Mouse (Mus musculus) embryonic fibroblast, embryonic 13.5 days (primary cell): Measurements from ENCODE around the gene Larp6. TPM values are rescaled to one million over a fixed set of nuclear protein-coding genes. Genes with fewer than 3 reads are reported as not detected.

Experiments
- H3K27ac ChIP-seq: 2 replicates; pipeline ENCODE4 v1.5.1; 2012; ENCODE audit warnings: low read length, control low read depth, inconsistent platforms; ENCODE audit not compliant: insufficient read depth
- H3K4me1 ChIP-seq: 2 replicates; pipeline ENCODE4 v1.6.1; 2011; ENCODE audit warnings: low read length; ENCODE audit not compliant: control insufficient read depth, insufficient read depth
- H3K4me3 ChIP-seq: 2 replicates; pipeline ENCODE4 v1.5.1; 2011; ENCODE audit warnings: mild to moderate bottlenecking, control low read depth, low read length; ENCODE audit not compliant: insufficient read depth
- CTCF ChIP-seq: IDR thresholded peaks from 2 replicates; pipeline ENCODE4 v1.5.1; 2011; ENCODE audit warnings: mild to moderate bottlenecking, control low read depth, low read length, moderate library complexity, borderline replicate concordance; ENCODE audit not compliant: insufficient read depth
- POLR2A ChIP-seq: IDR thresholded peaks from 2 replicates; pipeline ENCODE4 v1.6.1; 2011; ENCODE audit warnings: low read depth, mild to moderate bottlenecking, control low read depth, low read length, moderate library complexity
- polyA plus RNA-seq: library from polyadenylated mRNA; stranded (reverse); fragments of >200 nt; gene quantifications from 2 replicates; pipeline ENCODE4 v1.2.4, GENCODE M21; 2011; ENCODE audit warnings: low read depth; ENCODE audit not compliant: missing spikeins, insufficient read length

The Larp6 gene
- polyA plus RNA-seq, result 2.1 and 3.4 TPM in 2 replicates

DNA sequence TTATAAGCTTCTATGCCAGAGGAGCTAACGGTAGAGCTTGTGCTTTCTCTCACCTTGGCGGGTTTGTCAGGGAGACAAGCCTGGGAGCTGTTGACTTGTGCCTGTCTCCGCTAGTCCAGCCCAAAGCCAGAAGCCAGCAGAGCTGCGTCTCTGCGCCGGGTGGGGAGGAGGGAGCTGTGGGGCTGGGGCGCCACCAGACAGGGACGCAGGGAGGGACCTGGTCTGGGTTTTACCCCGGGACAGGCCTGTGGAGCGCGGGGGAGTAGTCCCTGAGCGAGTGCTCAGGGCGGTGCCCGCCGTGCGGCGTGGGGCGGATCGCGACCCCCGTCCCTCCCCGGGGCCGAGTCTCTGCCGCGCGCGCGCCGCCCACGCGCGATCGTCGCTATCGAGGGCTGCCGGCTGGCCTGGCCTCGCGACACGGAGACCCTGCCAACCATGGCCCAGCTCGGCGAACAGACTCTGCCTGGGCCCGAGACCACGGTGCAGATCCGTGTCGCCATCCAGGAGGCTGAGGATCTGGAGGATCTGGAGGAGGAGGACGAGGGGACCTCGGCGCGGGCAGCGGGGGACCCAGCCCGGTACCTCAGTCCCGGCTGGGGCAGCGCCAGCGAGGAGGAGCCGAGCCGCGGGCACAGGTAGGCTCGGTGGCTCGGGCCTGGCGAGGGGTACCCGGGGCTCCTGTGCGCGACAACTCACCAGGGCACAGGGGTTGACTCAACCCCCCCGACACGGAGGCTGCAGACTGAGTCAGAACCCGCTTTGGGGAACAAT is at the start of gene Larp6:
Gene Larp6, plus strand, starts transcription at position 219 of the 771 bp plus-strand sequence.
- no peak within 1 kb of the TSS for H3K27ac ChIP-seq
- TF ChIP-seq CTCF (no peak), POLR2A (peak; percentile 37; the same call in 1 of the 2 replicates)
- H3K4me1 ChIP-seq, result no peaks in the 10 kb centered on the region
- peak within 1 kb of the TSS; percentile 41 for H3K4me3 ChIP-seq

DNA sequence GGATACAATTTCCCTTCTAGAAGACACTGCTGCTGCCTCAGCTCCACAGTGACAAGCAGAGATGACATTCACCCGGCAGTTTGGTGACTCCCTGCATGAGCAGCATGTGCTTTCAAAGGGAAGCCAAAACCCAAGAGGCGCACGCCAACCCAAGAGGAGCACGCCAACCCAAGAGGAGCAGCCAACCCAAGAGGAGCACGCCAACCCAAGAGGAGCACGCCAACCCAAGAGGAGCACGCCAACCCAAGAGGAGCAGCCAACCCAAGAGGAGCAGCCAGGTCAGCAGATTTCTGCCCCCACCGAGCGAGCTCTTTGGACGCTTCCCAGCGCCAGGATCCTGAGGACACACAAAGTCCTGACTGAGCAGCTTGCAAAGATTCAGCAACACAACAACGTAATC is 48.4 kb upstream of the Larp6 start:
- Histone ChIP-seq H3K27ac (no peak overlapping the region), H3K4me3 (no peak overlapping the region), H3K4me1 (no peaks in the 10 kb centered on the region)
- TF ChIP-seq CTCF (no peak), POLR2A (no peak)

DNA sequence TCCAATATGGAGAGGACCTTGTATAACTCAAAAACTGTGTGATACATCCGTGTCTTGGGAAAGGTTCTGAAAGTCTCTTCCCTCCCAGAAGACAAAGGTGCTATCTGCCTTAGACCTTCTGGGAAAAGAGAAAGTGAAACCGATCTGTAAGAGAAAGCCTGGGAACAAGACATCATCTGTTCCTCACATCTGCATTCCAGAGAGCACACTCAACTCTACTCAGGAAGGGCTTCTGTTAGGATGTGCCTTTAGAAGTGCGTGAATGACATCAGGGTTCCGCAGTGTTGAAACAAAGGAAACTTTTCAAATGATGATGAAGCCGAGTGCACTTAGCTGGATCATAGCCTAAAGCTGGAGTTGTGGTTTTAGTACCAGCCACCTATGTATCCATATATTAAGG is 47.9 kb upstream of the Larp6 start:
- Histone ChIP-seq H3K4me3 (no peak overlapping the region), H3K4me1 (no peaks in the 10 kb centered on the region), H3K27ac (no peak overlapping the region)
- TF ChIP-seq CTCF (no peak), POLR2A (no peak)

DNA sequence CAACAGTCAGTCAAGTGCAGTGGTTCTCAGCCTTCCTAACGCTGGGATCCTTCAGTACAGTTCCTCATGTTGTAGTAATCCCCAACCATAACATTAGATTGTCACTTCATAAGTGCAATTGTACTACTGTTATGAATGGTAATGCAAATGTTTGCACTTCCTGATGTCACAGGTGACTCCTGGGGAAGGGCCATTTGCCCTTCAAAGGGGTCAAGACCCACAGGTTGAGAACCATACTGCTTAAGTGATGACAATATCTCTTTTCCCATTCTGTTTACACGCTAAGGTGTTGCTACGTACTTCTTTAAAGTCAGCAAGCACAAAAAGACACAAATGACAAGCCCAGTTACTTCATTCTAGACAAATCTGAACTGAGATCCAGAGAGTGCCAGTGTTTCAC is 47.3 kb upstream of the Larp6 start:
- H3K27ac ChIP-seq, result no peak overlapping the region
- no peaks in the 10 kb centered on the region for H3K4me1 ChIP-seq
- TF ChIP-seq CTCF, result no peak
- TF ChIP-seq POLR2A, result no peak
- no peak overlapping the region for H3K4me3 ChIP-seq

DNA sequence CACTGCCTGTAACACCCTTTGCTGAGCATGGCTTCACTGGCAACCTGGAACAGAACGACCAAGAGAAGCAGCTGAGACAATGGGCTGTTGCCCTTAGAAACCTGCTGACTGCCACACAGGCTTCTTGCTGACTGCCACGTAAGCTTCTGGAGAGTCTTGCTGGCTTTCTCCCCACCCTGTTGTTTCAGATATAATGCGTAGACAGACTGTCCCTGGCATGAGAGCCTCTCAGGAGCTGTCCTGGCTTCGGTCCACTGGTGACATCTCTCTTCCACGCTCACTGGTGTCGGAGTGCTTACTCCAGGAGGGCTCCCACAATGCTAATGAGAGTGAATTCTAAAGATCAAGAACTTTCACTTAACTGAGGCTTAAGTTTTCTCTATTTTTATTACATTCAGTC is 43.9 kb upstream of the Larp6 start:
- Histone ChIP-seq H3K4me3 (no peak overlapping the region), H3K27ac (no peak overlapping the region), H3K4me1 (no peaks in the 10 kb centered on the region)
- TF ChIP-seq POLR2A (no peak), CTCF (no peak)

DNA sequence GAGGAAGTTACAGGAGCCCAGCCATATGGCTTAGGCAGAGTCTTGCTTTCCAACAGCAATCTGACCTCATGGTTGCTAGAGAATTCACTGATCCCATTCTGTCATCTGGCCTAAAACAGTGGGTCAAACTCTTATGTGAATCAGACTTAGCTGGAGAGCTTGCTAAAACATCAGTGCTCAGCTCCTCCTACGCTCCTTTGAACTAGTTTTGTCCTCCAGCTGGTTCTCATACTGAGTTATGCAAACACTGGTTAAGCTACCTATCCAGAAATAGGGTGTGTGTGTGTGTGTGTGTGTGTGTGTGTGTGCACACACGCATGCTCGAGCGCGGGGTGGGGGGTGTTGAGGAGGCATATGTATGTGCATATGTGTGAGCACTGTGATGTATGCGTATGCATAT is 40.2 kb upstream of the Larp6 start:
- no peak overlapping the region for H3K27ac ChIP-seq
- no peak for TF ChIP-seq POLR2A
- no peak for TF ChIP-seq CTCF
- H3K4me3 ChIP-seq, result no peak overlapping the region
- H3K4me1 ChIP-seq, result no peaks in the 10 kb centered on the region

DNA sequence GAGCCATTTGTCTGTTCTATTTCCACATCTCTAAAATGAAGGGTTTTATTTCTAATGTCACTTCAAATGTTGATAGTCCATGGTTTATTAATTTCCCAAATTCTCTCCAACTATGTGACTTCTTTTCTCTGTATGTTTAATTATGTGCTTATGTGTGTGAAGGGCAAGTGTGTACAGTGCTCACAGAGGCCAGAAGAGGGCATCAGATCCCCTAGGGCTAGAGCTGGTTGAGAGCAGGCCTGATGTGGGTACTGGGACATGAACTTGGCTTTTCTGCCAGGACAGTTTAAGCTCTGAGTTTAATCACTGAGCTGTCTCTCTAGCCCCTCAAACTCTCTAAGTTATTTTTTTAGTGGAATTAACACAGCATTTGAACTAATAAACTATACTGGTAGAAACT is 38.0 kb upstream of the Larp6 start:
- H3K4me1 ChIP-seq, result no peaks in the 10 kb centered on the region
- no peak overlapping the region for H3K4me3 ChIP-seq
- peak; percentile 36; the same call in 1 of the 2 replicates for TF ChIP-seq CTCF
- no peak for TF ChIP-seq POLR2A
- no peak overlapping the region for H3K27ac ChIP-seq

DNA sequence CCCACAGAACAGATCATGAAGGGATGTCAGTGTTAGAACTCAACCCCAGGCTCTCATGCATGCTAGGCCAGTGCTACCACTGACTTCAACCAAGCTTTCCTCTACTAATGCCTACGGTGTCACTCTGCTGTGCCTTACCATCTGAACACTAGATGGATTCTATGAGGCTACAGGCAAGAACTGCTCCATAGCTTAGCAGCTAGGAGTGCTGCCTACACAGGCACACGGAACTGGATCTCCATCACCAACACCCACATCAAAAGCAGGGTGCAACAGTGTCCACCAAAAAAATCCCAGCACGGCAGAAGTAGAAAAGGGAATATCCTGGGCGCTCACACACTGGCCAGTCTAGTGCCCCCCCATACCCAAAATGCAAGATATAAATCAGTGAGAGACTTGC is 36.4 kb upstream of the Larp6 start:
- no peak overlapping the region for H3K27ac ChIP-seq
- no peak overlapping the region for H3K4me3 ChIP-seq
- TF ChIP-seq POLR2A (no peak), CTCF (no peak)
- H3K4me1 ChIP-seq, result no peaks in the 10 kb centered on the region

DNA sequence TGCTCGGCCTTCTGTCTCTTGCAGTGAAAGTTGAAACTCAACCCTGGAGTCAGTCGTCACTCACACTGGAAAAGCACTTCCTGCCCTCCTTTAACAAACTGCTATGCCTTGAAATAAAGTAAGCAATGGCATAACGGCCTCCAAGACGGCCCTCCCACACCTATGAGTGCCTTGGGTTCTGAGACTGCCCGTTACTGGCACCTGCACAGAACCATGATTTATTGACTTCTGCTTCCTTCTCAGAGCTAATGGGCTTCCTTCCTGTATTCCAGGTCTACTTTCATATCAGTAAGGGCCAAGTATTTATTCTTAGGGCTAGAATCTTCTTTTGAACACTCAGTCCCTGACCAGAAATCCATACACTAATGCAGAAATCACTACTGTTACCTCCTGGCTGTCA is 33.9 kb upstream of the Larp6 start:
- Histone ChIP-seq H3K4me1 (no peaks in the 10 kb centered on the region), H3K27ac (no peak overlapping the region), H3K4me3 (no peak overlapping the region)
- TF ChIP-seq POLR2A, result no peak

DNA sequence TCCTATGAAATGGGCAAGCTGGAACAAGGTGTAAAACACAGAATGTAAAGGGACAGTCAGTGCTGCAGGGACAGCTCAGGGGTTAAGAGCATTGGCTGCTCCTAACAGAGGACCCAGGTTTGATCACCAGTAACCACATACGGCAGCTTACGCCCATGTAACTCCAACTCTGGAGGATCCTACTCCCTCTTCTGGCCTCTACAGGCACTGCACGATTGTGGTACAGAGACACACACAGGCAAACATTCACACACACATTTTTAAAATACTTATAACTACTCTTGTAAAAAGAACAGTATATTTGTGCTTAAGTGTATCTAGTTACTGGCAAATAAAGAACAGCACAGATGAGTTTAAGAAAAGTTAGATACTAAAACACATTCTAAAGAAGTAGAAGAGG is 31.8 kb upstream of the Larp6 start:
- Histone ChIP-seq H3K4me1 (no peaks in the 10 kb centered on the region), H3K4me3 (no peak overlapping the region), H3K27ac (no peak overlapping the region)
- TF ChIP-seq POLR2A (no peak), CTCF (no peak)

DNA sequence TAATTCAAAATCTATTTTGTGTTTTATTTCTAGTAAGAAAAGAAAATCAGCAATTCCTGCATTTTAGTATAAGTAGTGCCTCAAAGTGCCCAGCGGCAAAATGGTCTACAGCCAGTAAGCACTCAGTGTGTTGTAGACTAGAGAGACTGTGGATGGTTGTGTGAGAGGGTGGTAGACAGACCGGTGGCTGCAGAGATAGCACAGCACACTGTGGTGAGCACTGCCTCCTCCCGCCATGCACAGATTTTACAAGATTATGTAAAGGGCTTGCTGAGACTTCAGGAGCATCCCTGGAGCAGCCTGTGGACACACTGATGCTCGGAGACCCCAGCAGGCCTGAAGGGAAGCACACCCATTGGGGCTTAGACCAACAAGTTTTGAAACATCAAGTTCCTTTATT is 30.0 kb upstream of the Larp6 start:
- Histone ChIP-seq H3K27ac (no peak overlapping the region), H3K4me3 (no peak overlapping the region), H3K4me1 (no peaks in the 10 kb centered on the region)
- no peak for TF ChIP-seq CTCF
- no peak for TF ChIP-seq POLR2A
